Mouse (Mus musculus) limb, embryonic 12.5 days (tissue): Measurements from ENCODE around the gene Fxr2. TPM values are rescaled to one million over a fixed set of nuclear protein-coding genes. Genes with fewer than 3 reads are reported as not detected.
A peak's percentile ranks its signal among the peaks of the same experiment; 100 is the strongest.
"Not testable (repeated sequence)": the region's sequence is repeated elsewhere in the genome, so short reads cannot be mapped to it uniquely, and the experiment has no call there.

Experiments used
- ATAC-seq: fragments of 200-750 bp; cut with Nextera tagmentation; 2 replicates; pipeline ENCODE4 v1.8.0; 2017; ENCODE audit warnings: low read depth, moderate TSS enrichment; ENCODE audit not compliant: insufficient number of reproducible peaks, insufficient read depth, low FRiP score, low TSS enrichment
- H3K27ac ChIP-seq: fragments of 300-500 bp; sonication (generic); 2 replicates; pipeline ENCODE4 v1.5.1; 2016; ENCODE audit warnings: mild to moderate bottlenecking, moderate library complexity
- H3K27me3 ChIP-seq: fragments of 300-500 bp; sonication (generic); 2 replicates; pipeline ENCODE4 v1.6.1; 2016; ENCODE audit warnings: mild to moderate bottlenecking, moderate library complexity
- H3K36me3 ChIP-seq: fragments of 300-500 bp; sonication (generic); 2 replicates; pipeline ENCODE4 v1.6.1; 2016; ENCODE audit warnings: mild to moderate bottlenecking, moderate library complexity
- H3K4me1 ChIP-seq: fragments of 300-500 bp; sonication (generic); replicated peaks from 2 replicates; pipeline ENCODE4 v1.6.1; 2016
- H3K4me2 ChIP-seq: fragments of 300-500 bp; sonication (generic); 2 replicates; pipeline ENCODE4 v1.6.1; 2016; ENCODE audit warnings: mild to moderate bottlenecking, moderate library complexity
- H3K4me3 ChIP-seq: fragments of 300-500 bp; sonication (generic); replicated peaks from 2 replicates; pipeline ENCODE4 v1.5.1; 2016; ENCODE audit warnings: mild to moderate bottlenecking
- H3K9ac ChIP-seq: fragments of 300-500 bp; sonication (generic); replicated peaks from 2 replicates; pipeline ENCODE4 v1.6.1; 2016; ENCODE audit warnings: mild to moderate bottlenecking, moderate library complexity
- H3K9me3 ChIP-seq: fragments of 300-500 bp; sonication (generic); 2 replicates; pipeline ENCODE4 v1.6.1; 2016; ENCODE audit warnings: mild to moderate bottlenecking, moderate library complexity
- WGBS: fragments of 180-500 bp; shearing (Covaris S2); methylation state at CpG from one replicate; pipeline ENCODE4 v1.1.7; 2016; 5-methylcytosine and 5-hydroxymethylcytosine counted together
- microRNA counts: library from miRNA; unstranded; fragments of <30 nt; microRNA quantifications from one replicate; lab custom pipeline; 2017
- microRNA-seq: library from miRNA; unstranded; fragments of <30 nt; microRNA quantifications from one replicate; pipeline ENCODE4, GENCODE M21; 2017
- polyA plus RNA-seq: library from polyadenylated mRNA; unstranded; fragments of >200 nt; fragmentation: Nextera tagmentation; extraction: Ambion mirVana; gene quantifications from 2 replicates; pipeline ENCODE4 v1.2.1, GENCODE M21; 2016

The Fxr2 gene
- polyA plus RNA-seq, 1 experiment from 2014 or later = 56.0 TPM

DNA sequence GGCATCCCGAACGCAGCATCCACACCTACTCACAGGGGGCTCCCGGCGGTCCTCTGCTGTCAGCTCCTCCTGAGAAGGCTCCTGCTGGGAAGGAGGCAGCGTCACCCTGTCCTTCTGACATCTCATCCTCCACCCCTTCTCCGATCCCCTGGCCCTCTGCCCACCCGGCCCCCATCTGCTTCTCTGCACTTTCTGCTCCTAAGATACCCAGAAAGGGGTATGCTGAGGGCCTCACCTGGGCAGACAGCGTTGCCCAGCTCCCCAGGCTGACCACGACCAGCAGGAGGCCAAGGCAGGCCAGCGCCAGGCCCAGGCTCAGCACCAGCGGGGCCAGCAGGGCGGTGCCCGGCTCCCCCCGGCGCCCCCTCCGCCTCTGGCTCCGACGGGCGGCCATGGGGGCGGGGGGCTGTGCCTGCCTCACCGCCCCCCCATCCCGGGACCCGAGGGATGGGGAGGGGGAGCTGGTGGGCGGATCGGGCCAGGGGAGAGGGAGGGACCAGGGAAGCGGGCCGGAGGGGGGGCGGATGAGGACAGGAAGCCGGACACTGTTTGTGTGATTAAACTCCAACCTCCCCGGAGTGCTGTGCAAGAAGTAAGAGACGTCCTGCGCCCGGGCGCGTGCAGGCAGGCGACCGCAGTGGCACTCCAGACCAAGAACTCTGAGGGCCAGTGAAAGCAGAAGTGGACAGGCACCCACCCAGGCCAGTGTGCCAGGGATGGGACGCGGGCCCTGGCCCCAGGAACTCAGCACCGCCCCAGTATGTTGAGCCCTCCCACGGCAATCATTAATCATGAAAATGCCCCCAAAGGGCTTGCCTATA is 62.8 kb downstream of the Fxr2 start, which contains the start of the genes Tnfsf12 and Tnfsfm13:
Gene Tnfsf12 (minus strand): TSS at position 489 of the 821 bp plus-strand sequence.
Gene Tnfsfm13 (minus strand): TSS at position 738 of the 821 bp plus-strand sequence.
- Histone ChIP-seq H3K9ac (peak within 1 kb of the TSS; percentile 82), H3K4me2 (peak within 1 kb of the TSS; percentile 92), H3K27ac (peak within 1 kb of the TSS; percentile 86), H3K4me3 (peak within 1 kb of the TSS; percentile 59), H3K9me3 (no peaks in the 10 kb centered on the region), H3K27me3 (no peaks in the 10 kb centered on the region), H3K4me1 (peaks cover 12% of the 10 kb centered on the region), H3K36me3 (no peaks in the 10 kb centered on the region)
- ATAC-seq = 0 out of 2 replicates have a peak, but pooled peaks have one; percentile 61
- 2% methylated on average over 37 of the region's 41 CpGs for WGBS

DNA sequence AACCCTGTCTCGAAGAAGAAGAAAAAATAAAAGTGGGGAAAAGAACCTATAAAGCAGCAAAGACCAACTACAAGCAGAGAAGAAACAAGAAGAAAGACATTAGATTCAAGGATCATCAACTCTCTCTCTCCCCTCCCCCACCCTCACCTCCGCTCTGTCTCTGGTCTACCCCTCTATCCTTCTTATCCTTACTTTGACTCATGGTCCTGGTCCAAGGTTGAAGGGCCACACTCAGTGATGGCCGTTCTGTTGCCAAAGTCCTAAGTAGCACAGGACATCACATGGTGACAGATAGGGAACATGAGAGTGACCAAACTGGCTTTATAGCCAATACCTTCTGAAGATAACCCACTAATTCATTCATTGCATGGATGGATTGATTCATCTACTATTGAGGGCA is 64.6 kb downstream of the Fxr2 start:
- no peak for ATAC-seq
- no peak overlapping the region for H3K4me3 ChIP-seq
- H3K4me2 ChIP-seq = no peak overlapping the region
- H3K4me1 ChIP-seq = peaks cover 12% of the 10 kb centered on the region
- H3K9me3 ChIP-seq = no peaks in the 10 kb centered on the region
- H3K9ac ChIP-seq = no peak overlapping the region
- H3K27ac ChIP-seq = no peak overlapping the region
- 91% methylated on average over 3 of the region's 3 CpGs for WGBS
- H3K27me3 ChIP-seq = no peaks in the 10 kb centered on the region
- no peaks in the 10 kb centered on the region for H3K36me3 ChIP-seq

DNA sequence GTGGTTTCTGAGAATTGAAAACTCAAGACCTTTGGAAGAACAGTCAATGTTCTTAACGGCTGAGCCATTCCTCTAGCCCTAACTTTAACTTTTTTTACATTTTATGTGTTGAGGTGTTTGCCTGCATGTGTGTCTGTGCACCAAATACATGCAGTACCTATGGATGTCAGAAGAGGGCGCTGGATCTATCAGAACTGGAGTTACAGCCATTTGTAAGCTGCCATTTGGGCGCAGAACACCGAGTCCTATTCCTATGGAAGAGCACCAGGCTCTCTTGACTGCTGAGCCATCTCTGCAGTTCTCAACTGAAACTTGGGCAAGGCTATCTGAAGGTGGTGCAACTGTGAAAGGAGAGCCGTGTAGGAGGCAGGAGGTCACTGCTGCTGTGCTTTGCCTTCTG is 65.8 kb downstream of the Fxr2 start:
- no peak for ATAC-seq
- no peaks in the 10 kb centered on the region for H3K9me3 ChIP-seq
- H3K9ac ChIP-seq = no peak overlapping the region
- no peak overlapping the region for H3K27ac ChIP-seq
- peaks cover 12% of the 10 kb centered on the region for H3K4me1 ChIP-seq
- no peak overlapping the region for H3K4me2 ChIP-seq
- WGBS = 68% methylated on average over 5 of the region's 5 CpGs
- no peaks in the 10 kb centered on the region for H3K27me3 ChIP-seq
- no peaks in the 10 kb centered on the region for H3K36me3 ChIP-seq
- H3K4me3 ChIP-seq = no peak overlapping the region

DNA sequence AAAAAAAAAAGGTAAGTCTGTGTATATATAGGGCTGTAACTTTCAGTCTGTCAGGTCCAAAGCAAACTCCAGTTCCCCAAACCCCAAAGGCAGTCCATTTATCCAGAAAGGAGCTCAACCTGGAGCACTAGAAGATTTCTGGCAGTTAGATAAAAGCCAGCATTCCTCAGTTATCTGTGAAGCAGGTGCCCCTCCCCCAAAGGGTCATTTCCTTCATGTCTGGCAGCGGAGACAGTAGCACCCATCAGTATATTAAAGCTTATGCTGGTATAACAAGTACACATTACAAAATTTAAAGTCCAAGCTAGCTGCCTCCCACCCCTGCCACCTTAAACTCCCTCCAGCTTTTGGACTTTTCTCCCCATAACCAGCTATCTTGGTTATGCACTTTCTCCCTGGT is 66.8 kb downstream of the Fxr2 start:
- peaks cover 12% of the 10 kb centered on the region for H3K4me1 ChIP-seq
- WGBS = 61% methylated on average over 1 of the region's 1 CpGs
- no peaks in the 10 kb centered on the region for H3K27me3 ChIP-seq
- H3K9me3 ChIP-seq = no peaks in the 10 kb centered on the region
- no peak overlapping the region for H3K4me3 ChIP-seq
- no peak overlapping the region for H3K9ac ChIP-seq
- H3K27ac ChIP-seq = no peak overlapping the region
- no peak overlapping the region for H3K4me2 ChIP-seq
- H3K36me3 ChIP-seq = no peaks in the 10 kb centered on the region
- no peak for ATAC-seq

DNA sequence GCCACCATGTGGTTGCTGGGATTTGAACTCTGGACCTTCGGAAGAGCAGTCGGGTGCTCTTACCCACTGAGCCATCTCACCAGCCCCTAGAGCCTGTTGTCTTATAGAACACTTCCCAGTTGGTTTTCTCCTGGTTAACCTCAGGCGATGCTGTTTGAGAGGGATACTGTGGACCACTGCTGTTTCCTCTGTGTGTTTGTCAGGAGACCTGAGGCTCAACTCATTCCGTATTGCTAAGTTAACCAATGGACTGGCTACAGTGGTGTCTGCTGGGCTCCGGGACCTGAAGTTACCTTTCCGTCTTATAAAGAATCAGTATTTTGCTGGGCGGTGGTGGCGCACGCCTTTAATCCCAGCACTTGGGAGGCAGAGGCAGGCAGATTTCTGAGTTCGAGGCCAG is 70.1 kb downstream of the Fxr2 start:
- not testable (repeated sequence) for H3K36me3 ChIP-seq, H3K4me3 ChIP-seq, H3K4me1 ChIP-seq, H3K27me3 ChIP-seq, H3K27ac ChIP-seq, H3K9me3 ChIP-seq, H3K9ac ChIP-seq, H3K4me2 ChIP-seq, ATAC-seq
- WGBS = 94% methylated on average over 10 of the region's 10 CpGs

MicroRNAs encoded within 50 kb of the gene (microRNA counts, 519-probe panel; counts per million panel counts)
- microRNA mmu-miR-1934 (lab: Ali Mortazavi, UCI) (not detected), microRNA mmu-miR-467f (lab: Ali Mortazavi, UCI) (2,411 counts per million, percentile 9 among the panel's probes with 10 or more counts)

Small RNA genes within 50 kb of the gene (microRNA-seq; reads per million reads assigned to microRNA genes)
- 3.3 reads per million, percentile 9 among the genes with 10 or more reads in this experiment for gene Mir1934
- gene Mir467f = not detected

Other genes with a start within 250 kb of the Fxr2 start
- 126 and 136 TPM in 2 replicates for gene Naa38, start 237.5 kb upstream of the Fxr2 start, polyA plus RNA-seq
- gene Cyb5d1, start 237.4 kb upstream of the Fxr2 start, polyA plus RNA-seq = 42.5 and 42.6 TPM in 2 replicates
- 24.2 and 25.4 TPM in 2 replicates for gene Tmem88, start 234.8 kb upstream of the Fxr2 start, polyA plus RNA-seq
- 45.4 and 49.1 TPM in 2 replicates for gene Kdm6b, start 219.3 kb upstream of the Fxr2 start, polyA plus RNA-seq
- 1.9 and 3.3 TPM in 2 replicates for gene Dnah2, start 83.9 kb upstream of the Fxr2 start, polyA plus RNA-seq
- 53.3 and 54.3 TPM in 2 replicates for gene Efnb3, start 72.8 kb upstream of the Fxr2 start, polyA plus RNA-seq
- 35.8 and 39.0 TPM in 2 replicates for gene Wrap53, start 52.7 kb upstream of the Fxr2 start, polyA plus RNA-seq
- gene Trp53, start 52.6 kb upstream of the Fxr2 start, polyA plus RNA-seq = 175 and 180 TPM in 2 replicates
- 3.0 and 4.8 TPM in 2 replicates for gene Atp1b2, start 27.0 kb upstream of the Fxr2 start, polyA plus RNA-seq
- gene Shbg, start 15.1 kb upstream of the Fxr2 start, polyA plus RNA-seq = not detected in 2 replicates
- 24.3 and 25.8 TPM in 2 replicates for gene Sat2, start 11.0 kb upstream of the Fxr2 start, polyA plus RNA-seq
- gene Sox15, start 22.3 kb downstream of the Fxr2 start, polyA plus RNA-seq = 0.68 TPM in 1 of 2 replicates, not detected in the other
- gene Mpdu1, start 29.7 kb downstream of the Fxr2 start, polyA plus RNA-seq = 62.6 and 64.3 TPM in 2 replicates
- 5.9 and 8.0 TPM in 2 replicates for gene Cd68, start 33.2 kb downstream of the Fxr2 start, polyA plus RNA-seq
- 569 and 701 TPM in 2 replicates for gene Eif4a1, start 39.4 kb downstream of the Fxr2 start, polyA plus RNA-seq
- gene Senp3, start 49.1 kb downstream of the Fxr2 start, polyA plus RNA-seq = 132 and 140 TPM in 2 replicates
- 0.58 and 1.0 TPM in 2 replicates for gene Tnfsf13, start 52.8 kb downstream of the Fxr2 start, polyA plus RNA-seq
- 2.2 and 3.7 TPM in 2 replicates for gene Tnfsf12, start 62.9 kb downstream of the Fxr2 start, polyA plus RNA-seq
- gene Tnfsfm13, start 63.1 kb downstream of the Fxr2 start, polyA plus RNA-seq = 1.7 TPM in 2 replicates
- gene Polr2a, start 125.6 kb downstream of the Fxr2 start, polyA plus RNA-seq = 27.2 and 38.1 TPM in 2 replicates
- gene Slc35g3, start 129.0 kb downstream of the Fxr2 start, polyA plus RNA-seq = 0.13 and 0.18 TPM in 2 replicates
- gene Zbtb4, start 132.9 kb downstream of the Fxr2 start, polyA plus RNA-seq = 1.9 and 2.4 TPM in 2 replicates
- gene Chrnb1, start 163.0 kb downstream of the Fxr2 start, polyA plus RNA-seq = 15.4 and 17.1 TPM in 2 replicates
- gene Fgf11, start 168.9 kb downstream of the Fxr2 start, polyA plus RNA-seq = 1.2 and 1.5 TPM in 2 replicates
- gene Tmem102, start 172.6 kb downstream of the Fxr2 start, polyA plus RNA-seq = 1.6 and 1.8 TPM in 2 replicates
- not detected in 2 replicates for gene Gm39566, start 182.3 kb downstream of the Fxr2 start, polyA plus RNA-seq
- not detected in 2 replicates for gene Spem2, start 185.5 kb downstream of the Fxr2 start, polyA plus RNA-seq
- gene Spem1, start 189.2 kb downstream of the Fxr2 start, polyA plus RNA-seq = 0.20 TPM in 1 of 2 replicates, not detected in the other
- 8.4 and 9.1 TPM in 2 replicates for gene Nlgn2, start 204.8 kb downstream of the Fxr2 start, polyA plus RNA-seq
- gene Tmem256, start 205.5 kb downstream of the Fxr2 start, polyA plus RNA-seq = 346 and 353 TPM in 2 replicates
- 111 and 120 TPM in 2 replicates for gene Plscr3, start 213.4 kb downstream of the Fxr2 start, polyA plus RNA-seq
- gene Tnk1, start 225.7 kb downstream of the Fxr2 start, polyA plus RNA-seq = 1.6 and 2.3 TPM in 2 replicates
- gene Tmem95, start 245.0 kb downstream of the Fxr2 start, polyA plus RNA-seq = not detected in 2 replicates
- gene Kctd11, start 248.4 kb downstream of the Fxr2 start, polyA plus RNA-seq = 3.7 and 4.4 TPM in 2 replicates